Mouse (Mus musculus): ENCODE data around the gene Tmem208.

Gene Tmem208

GRCm38 (mm10) chr8:105298351-105299252, 27.6 kb upstream of the Tmem208 start:
- no peak for DNase-seq (ENCODE audit: extremely low read depth, insufficient read length, low spot score)

- DNase-seq (ENCODE audit: extremely low read depth, insufficient read length, low spot score), result no peak
Observed at GRCm38 (mm10) chr8:105299962-105300361, 26.2 kb upstream of the Tmem208 start.

GRCm38 (mm10) chr8:105303396-105303795, 22.8 kb upstream of the Tmem208 start:
- no peak for DNase-seq (ENCODE audit: extremely low read depth, insufficient read length, low spot score)

- no peak for DNase-seq (ENCODE audit: extremely low read depth, insufficient read length, low spot score)
Observed at GRCm38 (mm10) chr8:105303874-105304273, 22.3 kb upstream of the Tmem208 start.

- DNase-seq (ENCODE audit: extremely low read depth, insufficient read length, low spot score), result no peak
Observed at GRCm38 (mm10) chr8:105304325-105305210, 21.6 kb upstream of the Tmem208 start.

- no peak for DNase-seq (ENCODE audit: extremely low read depth, insufficient read length, low spot score)
Observed at GRCm38 (mm10) chr8:105305211-105306145, 20.7 kb upstream of the Tmem208 start, which contains the start of gene Elmo3. TSS of gene Elmo3 (plus strand) at chr8:105305601.

- DNase-seq (ENCODE audit: extremely low read depth, insufficient read length, low spot score), result no peak
Observed at GRCm38 (mm10) chr8:105306146-105306691, 19.9 kb upstream of the Tmem208 start.

GRCm38 (mm10) chr8:105307670-105308069, 18.5 kb upstream of the Tmem208 start:
- DNase-seq (ENCODE audit: extremely low read depth, insufficient read length, low spot score), result no peak

- DNase-seq (ENCODE audit: extremely low read depth, insufficient read length, low spot score), result no peak
Observed at GRCm38 (mm10) chr8:105308428-105308827, 17.7 kb upstream of the Tmem208 start.

- no peak for DNase-seq (ENCODE audit: extremely low read depth, insufficient read length, low spot score)
Observed at GRCm38 (mm10) chr8:105309142-105309847, 16.9 kb upstream of the Tmem208 start.

- no peak for DNase-seq (ENCODE audit: extremely low read depth, insufficient read length, low spot score)
Observed at GRCm38 (mm10) chr8:105310118-105310517, 16.0 kb upstream of the Tmem208 start.

GRCm38 (mm10) chr8:105311718-105312117, 14.4 kb upstream of the Tmem208 start:
- DNase-seq (ENCODE audit: extremely low read depth, insufficient read length, low spot score), result no peak

GRCm38 (mm10) chr8:105312891-105313481, 13.2 kb upstream of the Tmem208 start:
- DNase-seq (ENCODE audit: extremely low read depth, insufficient read length, low spot score), result no peak

- no peak for DNase-seq (ENCODE audit: extremely low read depth, insufficient read length, low spot score)
Observed at GRCm38 (mm10) chr8:105313622-105314402, 12.3 kb upstream of the Tmem208 start.

GRCm38 (mm10) chr8:105315073-105315769, 10.9 kb upstream of the Tmem208 start:
- no peak for DNase-seq (ENCODE audit: extremely low read depth, insufficient read length, low spot score)

- no peak for DNase-seq (ENCODE audit: extremely low read depth, insufficient read length, low spot score)
Observed at GRCm38 (mm10) chr8:105317941-105318340, 8.2 kb upstream of the Tmem208 start.

GRCm38 (mm10) chr8:105318662-105319190, 7.4 kb upstream of the Tmem208 start:
- DNase-seq (ENCODE audit: extremely low read depth, insufficient read length, low spot score), result no peak
